Mouse (Mus musculus) common myeloid progenitor, adult 5-6 weeks (primary cell): ENCODE data around the gene Hand1. TPM values are rescaled to one million over a fixed set of nuclear protein-coding genes. Genes with fewer than 3 reads are reported as not detected.

Experiments used
- ATAC-seq: replicated peaks from 2 replicates; pipeline ENCODE4 v1.8.0; 2016; ENCODE audit warnings: low read depth, mild to moderate bottlenecking, moderate TSS enrichment, inconsistent platforms; ENCODE audit not compliant: poor library complexity, severe bottlenecking
- total RNA-seq: library from RNA; stranded (forward); fragments of 200-1000, 187-1606 nt; gene quantifications from 2 replicates; pipeline ENCODE4 v1.2.3, GENCODE M21; 2017

Gene Hand1
- total RNA-seq, 1 experiment from 2014 or later: not detected

DNA sequence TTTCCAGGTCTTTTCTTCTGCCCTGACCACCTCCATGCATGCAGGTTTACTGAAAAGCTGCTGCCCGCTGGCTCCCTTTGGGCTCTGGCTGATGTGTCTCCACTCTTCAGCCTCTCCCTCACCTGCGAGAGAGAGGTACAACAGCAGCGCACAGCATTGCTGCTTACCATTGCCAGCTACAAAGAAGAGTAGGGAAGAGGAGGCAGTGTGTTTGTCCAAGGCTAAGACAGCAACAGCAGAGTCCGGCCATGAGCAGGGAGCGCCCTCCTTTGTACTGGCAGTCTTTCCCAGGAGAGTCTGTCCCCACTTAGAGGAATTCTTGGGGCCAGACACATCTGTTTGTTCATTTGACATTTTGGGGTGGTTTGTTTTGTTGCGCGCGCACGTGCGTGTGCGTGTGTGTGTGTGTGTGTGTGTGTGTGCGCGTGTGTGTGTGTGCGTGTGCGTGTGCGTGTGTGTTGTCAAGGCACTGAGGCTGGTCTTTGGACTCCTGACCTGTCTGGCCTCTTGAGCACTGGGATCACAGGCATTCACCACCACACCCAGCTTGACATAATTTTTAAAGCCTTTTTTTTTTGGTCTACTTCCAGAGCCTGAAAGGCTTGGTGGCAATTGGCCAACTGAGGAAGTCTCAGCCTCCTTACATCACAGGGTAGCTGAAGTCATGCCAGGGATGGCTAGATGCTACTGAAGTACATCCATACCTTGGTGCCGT, 23.4 kb downstream of the Hand1 start:
- no peak for ATAC-seq

DNA sequence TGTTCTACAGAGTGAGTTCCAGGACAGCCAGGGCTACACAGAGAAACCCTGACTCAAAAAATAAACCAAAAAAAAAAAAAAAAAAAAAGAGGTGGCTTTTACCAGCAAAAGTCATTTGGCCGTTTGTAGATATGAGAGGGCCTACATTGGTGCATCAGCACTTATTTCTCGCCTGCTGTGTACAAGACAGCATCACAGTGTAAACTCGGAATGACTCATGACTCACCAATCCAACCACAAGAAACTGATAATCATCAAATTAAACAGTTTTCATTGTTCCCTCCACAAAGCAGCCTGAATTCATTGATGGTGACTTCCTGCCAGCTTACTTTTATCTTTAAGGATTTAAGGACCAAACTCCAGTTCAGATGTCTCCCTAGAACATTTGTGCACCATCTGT, 27.6 kb downstream of the Hand1 start:
- ATAC-seq: no peak

- no peak for ATAC-seq
Measured at GRCm38 (mm10) chr11:57802511-57802870, 30.1 kb downstream of the Hand1 start.

DNA sequence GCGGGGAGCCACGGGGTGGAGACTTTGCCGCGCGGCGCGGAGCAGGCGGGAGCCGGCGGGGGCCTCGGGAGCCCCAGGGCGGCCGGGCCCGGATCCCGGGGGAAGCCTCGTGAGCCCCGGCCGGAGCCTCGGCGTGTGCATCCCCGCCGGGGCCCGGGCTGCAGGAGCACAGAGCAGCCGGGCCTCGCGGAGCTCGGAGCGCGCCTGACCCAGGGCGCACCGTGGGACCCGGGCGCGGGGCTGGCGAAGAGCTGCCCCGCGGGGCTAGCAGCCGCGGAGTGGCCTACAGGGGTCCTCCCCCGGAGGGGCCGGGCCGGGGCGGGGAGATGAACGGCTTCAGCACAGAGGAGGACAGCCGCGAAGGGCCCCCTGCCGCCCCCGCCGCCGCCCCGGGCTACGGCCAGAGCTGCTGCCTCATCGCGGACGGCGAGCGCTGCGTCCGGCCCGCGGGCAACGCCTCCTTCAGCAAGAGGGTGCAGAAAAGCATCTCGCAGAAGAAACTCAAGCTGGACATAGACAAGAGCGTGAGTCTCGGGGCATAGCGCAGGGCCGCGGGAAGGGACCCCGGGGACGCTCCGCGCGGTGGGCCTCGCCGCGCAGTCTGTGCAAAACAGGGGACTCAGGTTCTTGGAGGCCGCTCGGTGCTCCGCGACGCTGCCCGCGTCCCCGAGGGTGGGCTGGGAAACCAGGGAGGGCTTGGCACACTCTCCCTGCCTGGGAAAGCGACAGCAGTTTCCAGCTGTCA, 30.7 kb downstream of the Hand1 start:
- ATAC-seq: no peak

- ATAC-seq: peak; percentile 99
Measured at GRCm38 (mm10) chr11:57800971-57801765, 31.4 kb downstream of the Hand1 start, which contains the start of gene Sap30l. Gene Sap30l (plus strand): TSS chr11:57801637.

GRCm38 (mm10) chr11:57800266-57800951, 32.2 kb downstream of the Hand1 start:
- 0 out of 2 replicates have a peak, but pooled peaks have one; percentile 7 for ATAC-seq

DNA sequence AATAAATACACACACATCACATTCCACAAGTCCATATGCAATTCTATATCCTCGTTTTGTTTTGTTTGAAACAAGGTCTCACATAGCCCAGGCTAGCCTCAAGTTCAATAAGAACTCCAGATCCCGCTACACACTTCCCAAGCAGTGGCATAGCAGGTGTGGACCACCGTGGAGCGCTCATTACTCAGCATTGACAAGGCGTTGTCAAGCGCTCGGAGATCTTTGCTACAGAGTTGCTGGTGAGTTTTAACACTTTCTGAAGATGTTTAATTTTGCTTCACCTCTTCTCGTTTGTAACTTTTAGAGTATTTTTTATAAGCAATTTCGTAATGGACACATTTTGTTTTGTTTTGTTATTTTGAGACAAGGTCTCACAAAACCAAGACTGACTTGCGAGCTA, 33.2 kb downstream of the Hand1 start:
- no peak for ATAC-seq

DNA sequence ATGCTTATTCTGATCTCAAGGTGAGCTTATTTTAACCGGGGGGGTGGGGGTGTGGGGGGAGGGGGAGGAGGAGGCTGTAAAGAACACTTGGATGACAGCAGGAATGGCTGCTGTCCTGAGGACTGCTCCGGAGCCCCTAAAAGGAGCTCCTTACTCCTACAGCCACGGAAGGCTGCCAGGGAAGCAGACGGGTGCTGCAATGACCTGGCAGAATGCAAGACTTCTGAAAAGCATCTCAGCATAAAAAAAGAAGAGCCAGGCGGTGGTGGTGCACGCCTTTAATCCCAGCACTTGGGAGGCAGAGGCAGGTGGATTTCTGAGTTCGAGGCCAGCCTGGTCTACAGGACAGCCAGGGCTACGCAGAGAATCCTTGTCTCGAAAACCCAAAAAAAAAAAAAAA, 34.8 kb downstream of the Hand1 start:
- ATAC-seq: no peak

DNA sequence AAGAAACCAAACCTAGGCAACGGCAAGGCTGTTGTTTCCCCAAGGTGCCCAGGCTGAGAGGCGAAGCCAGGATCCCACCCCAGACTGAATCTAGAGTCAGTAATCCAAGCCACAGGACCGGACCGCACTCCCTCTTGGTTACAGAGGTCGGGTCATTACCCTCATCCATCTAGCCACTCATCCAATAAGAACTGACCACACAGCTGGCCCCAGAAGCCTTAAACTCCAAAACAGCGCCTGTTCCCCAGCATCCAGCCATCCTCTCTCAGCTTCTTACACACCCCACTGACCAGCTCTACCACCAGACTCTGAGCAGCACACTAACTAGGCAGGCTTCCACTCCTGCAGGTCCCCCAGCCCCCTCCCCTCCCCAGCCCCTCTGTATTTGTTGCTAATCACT, 37.5 kb downstream of the Hand1 start:
- no peak for ATAC-seq

GRCm38 (mm10) chr11:57790866-57791535, 41.6 kb downstream of the Hand1 start:
- ATAC-seq: peak; percentile 55

DNA sequence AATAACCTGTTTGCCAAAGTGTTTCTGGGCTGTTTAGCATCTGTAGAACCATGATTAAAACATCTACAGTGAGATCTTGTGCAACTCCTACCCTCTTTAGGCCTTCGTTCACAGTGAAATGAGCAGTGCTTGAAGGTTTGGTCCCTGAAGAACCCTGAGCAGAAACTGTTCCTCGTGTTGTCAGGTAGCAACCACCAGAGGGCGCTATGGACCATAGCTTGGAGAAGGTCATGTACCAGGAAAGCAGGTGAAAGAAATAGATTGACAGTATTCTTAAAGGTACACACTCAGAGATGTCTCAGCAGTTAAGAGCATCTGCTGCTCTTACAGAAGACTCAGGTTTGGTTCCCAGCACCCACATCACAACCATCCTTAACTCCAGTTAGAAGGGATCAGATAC, 44.7 kb downstream of the Hand1 start:
- peak; percentile 60 for ATAC-seq

GRCm38 (mm10) chr11:57786616-57787418, 45.8 kb downstream of the Hand1 start:
- no peak for ATAC-seq

DNA sequence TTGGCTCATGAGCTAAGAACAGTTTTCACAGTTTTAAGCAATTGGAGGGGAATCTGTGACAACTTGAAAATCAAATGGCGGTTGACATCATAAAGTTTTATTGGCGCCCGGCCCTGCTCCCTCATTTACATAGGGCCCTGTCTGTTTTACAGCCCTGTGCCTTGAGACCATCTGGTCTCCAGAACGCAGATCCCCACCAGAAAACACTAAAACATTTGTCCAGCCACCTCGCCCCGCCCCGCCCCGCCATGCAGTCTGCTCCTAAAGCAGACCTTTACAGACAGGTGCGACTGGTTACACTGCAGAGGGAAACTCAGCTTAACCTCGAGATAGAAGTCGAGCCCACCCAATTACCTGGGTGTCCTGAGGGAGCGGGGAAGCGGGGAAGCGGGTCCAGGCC, 52.8 kb downstream of the Hand1 start:
- no peak for ATAC-seq

Other genes with a start within 250 kb of the Hand1 start
- gene Galnt10, start 187.4 kb downstream of the Hand1 start, total RNA-seq: 9.2 and 15.1 TPM in 2 replicates
- 13.3 and 25.7 TPM in 2 replicates for gene Sap30l, start 31.2 kb downstream of the Hand1 start, total RNA-seq
- 65.3 and 72.9 TPM in 2 replicates for gene Larp1, start 176.2 kb upstream of the Hand1 start, total RNA-seq